Mouse (Mus musculus) forebrain, postnatal 0 days (tissue): ENCODE data around the gene Txk. TPM values are rescaled to one million over a fixed set of nuclear protein-coding genes. Genes with fewer than 3 reads are reported as not detected.

Source experiments
- ATAC-seq: fragments of 200-750 bp; cut with Nextera tagmentation; 2 replicates; pipeline ENCODE4 v1.8.0; 2017; ENCODE audit warnings: mild to moderate bottlenecking, moderate library complexity
- DNase-seq: peaks from one replicate; pipeline ENCODE4 v3.0.0-alpha.2; 2015
- H3K27ac ChIP-seq: fragments of 300-500 bp; sonication (generic); 2 replicates; pipeline ENCODE4 v1.5.1; 2014; ENCODE audit warnings: low read depth, mild to moderate bottlenecking, antibody characterized with exemption, low read length, moderate library complexity, mixed read lengths
- H3K27me3 ChIP-seq: fragments of 300-500 bp; sonication (generic); 2 replicates; pipeline ENCODE4 v1.6.1; 2014; ENCODE audit warnings: mild to moderate bottlenecking, low read length, mixed read lengths; ENCODE audit not compliant: insufficient read depth
- H3K36me3 ChIP-seq: fragments of 300-500 bp; sonication (generic); 2 replicates; pipeline ENCODE4 v1.6.1; 2014; ENCODE audit warnings: mild to moderate bottlenecking, moderate library complexity; ENCODE audit not compliant: insufficient read depth
- H3K4me1 ChIP-seq: fragments of 300-500 bp; sonication (generic); 2 replicates; pipeline ENCODE4 v1.6.1; 2014; ENCODE audit warnings: antibody characterized with exemption; ENCODE audit not compliant: insufficient read depth
- H3K4me2 ChIP-seq: fragments of 300-500 bp; sonication (generic); 2 replicates; pipeline ENCODE4 v1.6.1; 2014; ENCODE audit warnings: low read depth, mild to moderate bottlenecking, moderate library complexity
- H3K4me3 ChIP-seq: fragments of 300-500 bp; sonication (generic); 2 replicates; pipeline ENCODE4 v1.5.1; 2014; ENCODE audit warnings: low read depth, low read length, mixed read lengths
- H3K9ac ChIP-seq: fragments of 300-500 bp; sonication (generic); 2 replicates; pipeline ENCODE4 v1.6.1; 2014; ENCODE audit warnings: mild to moderate bottlenecking
- H3K9me3 ChIP-seq: fragments of 300-500 bp; sonication (generic); 2 replicates; pipeline ENCODE4 v1.6.1; 2016; ENCODE audit warnings: low read length
- CTCF ChIP-seq: sonication (generic); IDR thresholded peaks from 2 replicates; pipeline ENCODE4 v1.5.1; 2016; ENCODE audit warnings: antibody characterized with exemption, control low read depth, low read depth
- WGBS: fragments of 180-500 bp; shearing (Covaris S2); extraction: QIAGEN DNeasy Blood & Tissue Kit; methylation state at CpG from one replicate; pipeline ENCODE4 v1.1.7; 2014; 5-methylcytosine and 5-hydroxymethylcytosine counted together
- polyA plus RNA-seq: library from polyadenylated mRNA; unstranded; fragments of >200 nt; fragmentation: Nextera tagmentation; extraction: Ambion mirVana; gene quantifications from 2 replicates; pipeline ENCODE4 v1.2.1, GENCODE M21; 2015
- total RNA-seq: library from RNA; depleted of rRNA; stranded (reverse); fragments of >200 nt; gene quantifications from 2 replicates; pipeline ENCODE4 v1.2.3, GENCODE M21; 2014

Txk gene
- total and polyA plus RNA-seq, 2 experiments from 2014 or later, result 0.13 TPM; not detected in 1

- H3K4me3 ChIP-seq, result no peak overlapping the region
- no peak overlapping the region for H3K9ac ChIP-seq
- H3K27ac ChIP-seq, result no peak overlapping the region
- H3K4me1 ChIP-seq, result peaks cover 3% of the 10 kb centered on the region; the same call in 1 of the 2 replicates
- no peak for TF ChIP-seq CTCF
- H3K36me3 ChIP-seq, result no peaks in the 10 kb centered on the region
- no peaks in the 10 kb centered on the region for H3K27me3 ChIP-seq
- H3K9me3 ChIP-seq, result no peaks in the 10 kb centered on the region
- no peak overlapping the region for H3K4me2 ChIP-seq
- DNase-seq, result peak; percentile 79
- peak; percentile 91 for ATAC-seq
- 32% methylated on average over 3 of the region's 3 CpGs for WGBS
Observed at GRCm38 (mm10) chr5:72698343-72698742, 54.2 kb downstream of the Txk start.

DNA sequence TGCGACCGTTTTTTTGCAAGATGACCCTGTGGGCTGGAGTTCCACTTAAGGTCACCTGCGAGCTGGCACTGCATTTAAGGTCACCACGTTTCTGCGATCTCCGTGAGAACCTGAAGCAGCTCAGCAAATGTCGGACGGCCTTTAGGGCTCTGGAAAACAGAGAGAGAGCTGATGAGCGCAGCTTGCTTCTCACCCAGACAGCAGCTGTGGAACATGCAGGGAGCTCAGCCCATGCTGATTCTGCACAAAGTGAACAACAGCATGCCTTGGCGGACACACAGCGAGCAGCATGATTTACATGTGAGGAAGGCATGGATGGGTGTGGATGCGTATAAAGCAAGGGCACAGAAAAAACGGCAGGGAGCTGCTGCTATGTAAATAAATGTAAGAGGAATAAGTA, 56.1 kb downstream of the Txk start:
- Histone ChIP-seq H3K4me1 (peaks cover 3% of the 10 kb centered on the region; the same call in 1 of the 2 replicates), H3K9me3 (no peaks in the 10 kb centered on the region), H3K9ac (no peak overlapping the region), H3K4me2 (no peak overlapping the region), H3K36me3 (no peaks in the 10 kb centered on the region), H3K27me3 (no peaks in the 10 kb centered on the region), H3K27ac (no peak overlapping the region), H3K4me3 (no peak overlapping the region)
- ATAC-seq (peak; percentile 25), DNase-seq (peak; percentile 29)
- TF ChIP-seq CTCF, result no peak
- WGBS, result 69% methylated on average over 13 of the region's 13 CpGs

GRCm38 (mm10) chr5:72694684-72695083, 57.9 kb downstream of the Txk start:
- Histone ChIP-seq H3K9ac (no peak overlapping the region), H3K4me1 (peaks cover 6% of the 10 kb centered on the region; the same call in 1 of the 2 replicates), H3K27me3 (no peaks in the 10 kb centered on the region), H3K36me3 (no peaks in the 10 kb centered on the region), H3K4me3 (no peak overlapping the region), H3K9me3 (no peaks in the 10 kb centered on the region), H3K4me2 (no peak overlapping the region), H3K27ac (no peak overlapping the region)
- ATAC-seq (no peak), DNase-seq (no peak)
- TF ChIP-seq CTCF, result no peak
- 88% methylated on average over 2 of the region's 2 CpGs for WGBS

DNA sequence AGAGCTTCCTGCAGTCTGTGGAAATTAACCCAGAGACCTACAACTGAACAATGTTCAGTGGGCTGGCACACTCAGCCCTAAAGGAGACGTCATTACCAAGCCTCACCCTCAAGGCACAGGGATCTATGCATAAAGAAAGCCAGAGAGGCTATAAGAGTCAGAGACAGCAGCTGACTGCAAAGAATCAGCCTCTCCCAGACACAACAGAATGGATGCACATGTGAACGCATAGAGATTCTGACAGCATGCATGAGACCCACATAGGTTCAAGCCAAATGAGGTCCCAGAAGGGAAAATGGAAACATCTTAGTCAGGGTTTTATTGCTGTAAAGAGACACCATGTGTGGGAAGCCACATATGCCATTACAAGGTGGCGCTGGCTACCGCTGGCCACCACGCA, 62.1 kb downstream of the Txk start:
- H3K27me3 ChIP-seq, result no peaks in the 10 kb centered on the region
- H3K9me3 ChIP-seq, result no peaks in the 10 kb centered on the region
- H3K9ac ChIP-seq, result no peak overlapping the region
- 0 out of 2 replicates have a peak, but pooled peaks cover 3% of the 10 kb centered on the region for H3K4me1 ChIP-seq
- no peaks in the 10 kb centered on the region for H3K36me3 ChIP-seq
- H3K4me2 ChIP-seq, result no peak overlapping the region
- DNase-seq (peak; percentile 42), ATAC-seq (peak; percentile 88)
- H3K4me3 ChIP-seq, result no peak overlapping the region
- no peak overlapping the region for H3K27ac ChIP-seq
- TF ChIP-seq CTCF, result no peak
- 59% methylated on average over 5 of the region's 5 CpGs for WGBS

GRCm38 (mm10) chr5:72689556-72689955, 63.0 kb downstream of the Txk start:
- DNase-seq (peak; percentile 71), ATAC-seq (peak; percentile 46; the same call in 1 of the 2 replicates)
- Histone ChIP-seq H3K4me1 (0 out of 2 replicates have a peak, but pooled peaks cover 3% of the 10 kb centered on the region), H3K4me2 (no peak overlapping the region), H3K27ac (no peak overlapping the region), H3K9me3 (no peaks in the 10 kb centered on the region), H3K4me3 (no peak overlapping the region), H3K36me3 (no peaks in the 10 kb centered on the region), H3K27me3 (no peaks in the 10 kb centered on the region), H3K9ac (no peak overlapping the region)
- WGBS, result 65% methylated on average over 7 of the region's 7 CpGs
- no peak for TF ChIP-seq CTCF

DNA sequence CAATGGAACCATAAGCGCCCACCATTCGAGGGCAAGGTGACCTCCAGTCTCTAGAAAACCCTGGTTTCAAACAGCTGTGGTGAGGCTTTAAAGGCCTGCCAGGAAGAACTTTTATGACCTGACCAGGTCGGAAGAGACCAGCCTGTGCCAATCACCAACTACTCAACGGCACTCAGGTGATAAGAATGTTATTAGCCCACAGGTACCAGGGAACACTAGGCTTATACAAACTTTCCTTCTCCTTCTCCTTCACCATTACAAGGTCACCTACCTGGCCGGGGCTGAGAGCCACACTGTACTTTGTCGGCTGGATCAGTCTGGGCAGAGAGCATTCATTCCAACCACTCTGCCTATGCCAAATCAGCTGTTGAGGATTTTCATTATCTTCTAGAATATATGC, 71.1 kb downstream of the Txk start:
- H3K36me3 ChIP-seq, result no peaks in the 10 kb centered on the region
- TF ChIP-seq CTCF, result no peak
- DNase-seq (no peak), ATAC-seq (no peak)
- 92% methylated on average over 6 of the region's 6 CpGs for WGBS
- H3K4me2 ChIP-seq, result no peak overlapping the region
- H3K4me3 ChIP-seq, result no peak overlapping the region
- no peaks in the 10 kb centered on the region for H3K27me3 ChIP-seq
- H3K9ac ChIP-seq, result no peak overlapping the region
- no peaks in the 10 kb centered on the region for H3K9me3 ChIP-seq
- H3K4me1 ChIP-seq, result no peaks in the 10 kb centered on the region
- no peak overlapping the region for H3K27ac ChIP-seq

GRCm38 (mm10) chr5:72674994-72675542, 77.5 kb downstream of the Txk start:
- Histone ChIP-seq H3K4me3 (no peak overlapping the region), H3K9ac (no peak overlapping the region), H3K27me3 (no peaks in the 10 kb centered on the region), H3K36me3 (no peaks in the 10 kb centered on the region), H3K4me2 (no peak overlapping the region), H3K9me3 (no peaks in the 10 kb centered on the region), H3K27ac (no peak overlapping the region), H3K4me1 (no peaks in the 10 kb centered on the region)
- no peak for ATAC-seq
- no peak for TF ChIP-seq CTCF
- 72% methylated on average over 9 of the region's 9 CpGs for WGBS
- no peak for DNase-seq
